Mouse (Mus musculus): ENCODE measurements around the gene Wnt4.

DNA sequence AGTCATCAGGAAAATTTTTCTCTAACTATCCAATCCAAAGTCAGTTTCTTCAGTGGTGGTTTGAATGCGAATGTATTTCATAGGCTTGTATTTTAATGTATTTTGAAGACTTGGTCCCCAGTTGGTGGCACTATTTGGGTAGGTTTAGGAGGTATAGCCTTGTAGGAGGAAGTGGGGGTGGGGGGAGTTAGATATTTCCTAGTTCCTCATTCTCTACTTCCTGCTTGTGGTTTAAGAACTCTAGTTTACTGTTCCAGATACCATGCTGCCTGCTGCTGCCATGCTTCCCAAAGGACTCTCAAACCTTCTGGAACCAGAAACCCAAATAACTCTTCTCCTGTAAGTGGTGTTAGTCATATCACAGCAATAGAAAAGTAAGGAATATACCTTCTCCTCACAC lies 68.5 kb downstream of the Wnt4 start:
- TF ChIP-seq CTCF (IDR thresholded peaks at IDR 0.05; ENCODE audit: low read depth, low read length) = no peak
- TF ChIP-seq POLR2A (IDR thresholded peaks at IDR 0.05; ENCODE audit: borderline replicate concordance, low read depth, low read length) = no peak

All from bone marrow macrophage, adult 2 months (primary cell).